Mouse (Mus musculus) limb, embryonic 13.5 days (tissue): ENCODE results near the gene Kif1a. TPM values are rescaled to one million over a fixed set of nuclear protein-coding genes. Genes with fewer than 3 reads are reported as not detected.

Source experiments
- ATAC-seq: fragments of 200-750 bp; cut with Nextera tagmentation; 2 replicates; pipeline ENCODE4 v1.8.0; 2017; ENCODE audit warnings: low read depth, moderate number of reproducible peaks, moderate TSS enrichment; ENCODE audit not compliant: low FRiP score
- H3K27ac ChIP-seq: fragments of 300-500 bp; sonication (generic); 2 replicates; pipeline ENCODE4 v1.5.1; 2015; ENCODE audit warnings: inconsistent platforms, mild to moderate bottlenecking, moderate library complexity
- H3K27me3 ChIP-seq: fragments of 300-500 bp; sonication (generic); 2 replicates; pipeline ENCODE4 v1.6.1; 2015; ENCODE audit warnings: mild to moderate bottlenecking, inconsistent platforms
- H3K36me3 ChIP-seq: fragments of 300-500 bp; sonication (generic); 2 replicates; pipeline ENCODE4 v1.6.1; 2015; ENCODE audit warnings: inconsistent platforms, mild to moderate bottlenecking, moderate library complexity
- H3K4me1 ChIP-seq: fragments of 300-500 bp; sonication (generic); 2 replicates; pipeline ENCODE4 v1.6.1; 2015; ENCODE audit warnings: inconsistent platforms
- H3K4me2 ChIP-seq: fragments of 300-500 bp; sonication (generic); replicated peaks from 2 replicates; pipeline ENCODE4 v1.6.1; 2015; ENCODE audit warnings: inconsistent platforms, mild to moderate bottlenecking, moderate library complexity
- H3K4me3 ChIP-seq: fragments of 300-500 bp; sonication (generic); 2 replicates; pipeline ENCODE4 v1.5.1; 2015; ENCODE audit warnings: moderate library complexity, mild to moderate bottlenecking, inconsistent platforms
- H3K9ac ChIP-seq: fragments of 300-500 bp; sonication (generic); 2 replicates; pipeline ENCODE4 v1.6.1; 2015; ENCODE audit warnings: mild to moderate bottlenecking, inconsistent platforms
- H3K9me3 ChIP-seq: fragments of 300-500 bp; sonication (generic); 2 replicates; pipeline ENCODE4 v1.6.1; 2016; ENCODE audit warnings: inconsistent platforms
- WGBS: fragments of 180-500 bp; shearing (Covaris S2); methylation state at CpG from one replicate; pipeline ENCODE4 v1.1.7; 2015; 5-methylcytosine and 5-hydroxymethylcytosine counted together
- polyA plus RNA-seq: library from polyadenylated mRNA; unstranded; fragments of >200 nt; fragmentation: Nextera tagmentation; extraction: Ambion mirVana; gene quantifications from 2 replicates; pipeline ENCODE4 v1.2.1, GENCODE M21; 2015

Kif1a gene
- 18.3 and 19.2 TPM in 2 replicates for polyA plus RNA-seq

DNA sequence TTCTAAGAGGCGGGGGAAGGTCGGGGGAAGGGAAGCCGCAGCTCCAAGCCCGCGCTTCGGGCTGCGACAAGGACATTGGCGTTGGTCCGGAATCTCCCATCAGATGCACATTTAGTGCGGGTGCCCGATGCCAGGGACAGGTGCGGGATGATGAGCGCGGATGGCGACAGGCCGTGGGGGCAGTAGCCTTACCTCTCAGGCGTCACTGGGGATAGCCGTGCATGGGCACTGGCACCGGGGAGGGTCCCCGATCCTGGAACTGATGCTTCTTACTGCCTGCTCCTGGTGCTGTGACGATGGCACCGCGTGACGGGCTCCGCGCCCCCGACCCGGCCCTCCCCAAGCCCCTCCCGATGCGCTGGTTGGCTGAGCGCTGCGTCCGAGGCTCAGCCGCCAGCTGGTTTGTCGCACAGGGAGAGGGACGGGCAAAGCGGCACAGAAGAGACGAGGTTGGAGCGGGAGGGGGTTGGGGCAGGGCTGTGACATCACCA lies at the start of gene Kif1a:
Kif1a (minus strand) TSS at position 381 of the 491 bp plus-strand sequence.
- WGBS, result 1% methylated on average over 39 of the region's 39 CpGs
- H3K27me3 ChIP-seq, result peaks cover 67% of the 10 kb centered on the region
- peak within 1 kb of the TSS; percentile 99 for H3K4me2 ChIP-seq
- peak within 1 kb of the TSS; percentile 65 for H3K9ac ChIP-seq
- H3K4me3 ChIP-seq, result peak within 1 kb of the TSS; percentile 58
- peaks cover 18% of the 10 kb centered on the region for H3K4me1 ChIP-seq
- no peaks in the 10 kb centered on the region for H3K36me3 ChIP-seq
- H3K27ac ChIP-seq, result no peak within 1 kb of the TSS
- H3K9me3 ChIP-seq, result no peaks in the 10 kb centered on the region
- peak; percentile 78 for ATAC-seq

DNA sequence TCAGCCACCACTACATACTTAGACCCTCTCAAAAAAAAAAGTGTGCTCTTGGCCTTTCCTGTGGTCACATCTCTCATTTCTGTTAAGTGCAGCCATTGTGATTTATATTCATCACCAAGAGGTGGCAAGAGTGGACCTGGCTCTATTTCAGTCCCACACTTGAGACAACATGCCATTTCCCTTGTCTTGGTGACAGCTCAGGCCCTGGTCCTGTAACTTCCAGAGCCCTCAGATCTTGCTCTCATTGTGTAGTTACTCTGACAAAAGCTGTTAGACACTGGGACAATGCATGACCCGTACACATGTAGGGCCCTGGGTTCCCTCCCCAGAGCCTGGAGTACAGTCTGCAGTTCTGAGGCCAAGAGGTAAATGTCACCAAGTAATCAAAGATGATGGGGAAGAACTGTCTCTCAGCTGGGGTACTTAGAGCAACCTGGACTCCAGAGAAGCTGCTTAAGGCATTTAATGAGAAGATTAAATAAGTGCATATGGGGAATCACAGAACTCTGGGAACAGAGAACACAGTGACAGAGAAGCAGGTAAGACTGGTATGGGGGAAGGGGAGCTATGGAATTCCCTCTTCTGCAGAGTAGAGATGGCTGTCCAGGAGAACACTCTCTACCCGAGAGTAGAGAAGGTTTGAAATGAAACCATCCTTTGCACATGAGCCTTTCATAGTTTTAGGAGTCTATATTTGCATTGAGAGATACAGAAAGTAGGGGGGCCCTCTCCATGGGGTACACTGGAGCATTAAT lies 49.3 kb upstream of the Kif1a start:
- H3K27ac ChIP-seq, result no peak overlapping the region
- H3K4me2 ChIP-seq, result no peak overlapping the region
- H3K4me1 ChIP-seq, result no peaks in the 10 kb centered on the region
- 66% methylated on average over 2 of the region's 2 CpGs for WGBS
- H3K36me3 ChIP-seq, result no peaks in the 10 kb centered on the region
- H3K27me3 ChIP-seq, result 0 out of 2 replicates have a peak, but pooled peaks cover 2% of the 10 kb centered on the region
- no peak overlapping the region for H3K9ac ChIP-seq
- no peak overlapping the region for H3K4me3 ChIP-seq
- H3K9me3 ChIP-seq, result no peaks in the 10 kb centered on the region
- ATAC-seq, result no peak

DNA sequence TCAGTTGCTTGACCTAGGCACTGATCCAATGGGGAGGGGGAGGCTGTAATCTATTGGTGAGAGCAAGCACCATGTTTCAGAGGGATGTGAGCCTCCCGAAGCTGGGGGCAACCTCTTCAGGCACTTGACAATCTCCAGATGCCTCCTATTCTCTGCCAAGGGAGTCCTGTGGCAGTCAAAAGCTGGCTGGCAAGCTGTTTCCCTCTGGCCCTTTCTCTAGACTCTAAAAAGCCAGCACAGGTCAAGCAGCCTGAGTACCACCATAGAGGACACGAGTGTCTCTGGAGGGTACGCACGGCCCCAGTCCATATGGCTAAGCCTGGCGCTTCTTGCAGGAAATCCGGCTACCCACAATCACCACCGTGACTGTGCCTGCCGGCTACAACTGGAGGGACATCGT lies 42.4 kb upstream of the Kif1a start:
- WGBS, result 77% methylated on average over 9 of the region's 9 CpGs
- Histone ChIP-seq H3K4me3 (no peak overlapping the region), H3K4me2 (no peak overlapping the region), H3K9ac (no peak overlapping the region), H3K36me3 (no peaks in the 10 kb centered on the region), H3K27me3 (0 out of 2 replicates have a peak, but pooled peaks cover 2% of the 10 kb centered on the region), H3K9me3 (no peaks in the 10 kb centered on the region), H3K27ac (no peak overlapping the region), H3K4me1 (no peaks in the 10 kb centered on the region)
- ATAC-seq, result no peak

DNA sequence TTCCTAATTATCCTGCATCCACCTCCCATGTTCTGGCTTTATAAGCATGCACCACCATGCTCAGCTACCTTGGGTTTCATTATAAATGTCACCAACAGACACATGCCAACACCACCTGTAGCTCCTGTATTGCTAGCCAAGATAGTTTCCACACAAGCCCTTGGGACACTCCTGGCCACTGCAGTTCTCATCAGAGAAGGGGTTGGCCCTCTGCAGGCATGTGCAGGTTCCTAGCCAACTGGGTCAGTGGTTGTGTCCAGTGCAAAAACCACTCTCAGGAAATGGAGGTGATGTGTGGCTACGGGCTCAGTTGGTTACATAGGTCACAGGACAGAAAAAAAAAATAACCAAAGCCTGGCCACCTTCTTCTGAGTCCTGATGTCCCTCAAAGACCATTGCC lies 41.1 kb upstream of the Kif1a start:
- WGBS, result 80% methylated on average over 1 of the region's 1 CpGs
- no peak for ATAC-seq
- Histone ChIP-seq H3K9ac (no peak overlapping the region), H3K4me1 (no peaks in the 10 kb centered on the region), H3K27ac (no peak overlapping the region), H3K9me3 (no peaks in the 10 kb centered on the region), H3K4me2 (no peak overlapping the region), H3K27me3 (no peaks in the 10 kb centered on the region), H3K36me3 (no peaks in the 10 kb centered on the region), H3K4me3 (no peak overlapping the region)

DNA sequence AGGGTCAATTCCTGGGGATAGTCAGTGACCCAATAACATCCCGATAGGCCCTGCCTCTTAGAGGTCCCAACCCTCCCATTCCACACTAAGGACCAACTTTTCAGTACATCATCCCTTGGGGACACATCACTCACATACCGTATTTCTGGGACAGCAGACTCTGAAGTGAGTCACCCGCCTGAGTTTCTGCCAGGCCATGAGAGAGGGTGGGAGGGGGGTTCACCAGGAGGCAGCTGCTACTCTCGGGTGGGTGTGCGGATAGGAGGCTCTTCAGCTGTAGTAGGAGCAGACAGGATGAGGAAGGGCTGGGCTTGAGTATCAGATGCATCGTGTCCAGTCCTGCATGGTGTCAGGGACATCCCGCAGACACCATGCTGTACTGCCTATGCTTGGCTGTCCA lies 38.0 kb upstream of the Kif1a start:
- H3K4me2 ChIP-seq, result no peak overlapping the region
- H3K27ac ChIP-seq, result no peak overlapping the region
- no peaks in the 10 kb centered on the region for H3K9me3 ChIP-seq
- no peaks in the 10 kb centered on the region for H3K4me1 ChIP-seq
- WGBS, result 82% methylated on average over 7 of the region's 7 CpGs
- no peaks in the 10 kb centered on the region for H3K27me3 ChIP-seq
- no peak overlapping the region for H3K4me3 ChIP-seq
- no peak overlapping the region for H3K9ac ChIP-seq
- H3K36me3 ChIP-seq, result no peaks in the 10 kb centered on the region
- ATAC-seq, result no peak

GRCm38 (mm10) chr1:93138534-93138933 lies 36.8 kb upstream of the Kif1a start:
- no peak overlapping the region for H3K4me3 ChIP-seq
- no peak for ATAC-seq
- H3K27me3 ChIP-seq, result no peaks in the 10 kb centered on the region
- no peaks in the 10 kb centered on the region for H3K36me3 ChIP-seq
- no peak overlapping the region for H3K9ac ChIP-seq
- H3K4me2 ChIP-seq, result no peak overlapping the region
- WGBS, result 80% methylated on average over 6 of the region's 6 CpGs
- H3K4me1 ChIP-seq, result no peaks in the 10 kb centered on the region
- no peaks in the 10 kb centered on the region for H3K9me3 ChIP-seq
- H3K27ac ChIP-seq, result no peak overlapping the region

DNA sequence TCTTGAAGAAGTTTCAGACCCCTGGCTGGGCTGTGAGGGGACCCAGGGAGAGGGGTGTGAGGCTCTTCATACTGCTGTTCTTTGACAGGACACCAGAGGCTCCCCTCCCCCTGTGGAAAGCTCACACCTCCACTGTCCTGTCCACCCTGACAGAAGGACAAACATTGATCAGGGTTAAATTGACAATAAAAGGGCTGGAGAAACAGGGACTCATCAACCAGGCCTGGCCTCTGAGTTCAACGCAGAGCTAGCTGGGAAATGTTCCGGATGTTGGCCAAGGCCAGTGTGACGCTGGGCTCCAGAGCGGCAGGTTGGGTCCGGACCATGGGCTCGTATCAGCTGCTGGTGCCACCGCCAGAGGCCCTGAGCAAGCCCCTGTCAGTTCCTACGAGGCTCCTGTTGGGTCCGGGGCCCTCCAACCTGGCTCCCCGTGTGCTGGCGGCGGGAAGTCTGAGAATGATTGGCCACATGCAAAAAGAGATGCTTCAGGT lies 33.3 kb upstream of the Kif1a start, which contains the start of gene Agxt:
Agxt (plus strand) TSS at position 205 of the 491 bp plus-strand sequence.
- H3K4me3 ChIP-seq, result no peak within 1 kb of the TSS
- H3K9ac ChIP-seq, result no peak within 1 kb of the TSS
- H3K27ac ChIP-seq, result no peak within 1 kb of the TSS
- H3K36me3 ChIP-seq, result no peaks in the 10 kb centered on the region
- no peaks in the 10 kb centered on the region for H3K9me3 ChIP-seq
- 0 out of 2 replicates have a peak, but pooled peaks cover 5% of the 10 kb centered on the region for H3K4me1 ChIP-seq
- no peak for ATAC-seq
- H3K4me2 ChIP-seq, result no peak within 1 kb of the TSS
- H3K27me3 ChIP-seq, result no peaks in the 10 kb centered on the region
- WGBS, result 81% methylated on average over 12 of the region's 12 CpGs

- Histone ChIP-seq H3K4me1 (peaks cover 11% of the 10 kb centered on the region; the same call in 1 of the 2 replicates), H3K4me2 (no peak overlapping the region), H3K27ac (no peak overlapping the region), H3K4me3 (no peak overlapping the region), H3K27me3 (no peaks in the 10 kb centered on the region), H3K9ac (no peak overlapping the region), H3K36me3 (no peaks in the 10 kb centered on the region), H3K9me3 (no peaks in the 10 kb centered on the region)
- ATAC-seq, result no peak
- 58% methylated on average over 8 of the region's 8 CpGs for WGBS
Measured at GRCm38 (mm10) chr1:93132676-93133075, 30.9 kb upstream of the Kif1a start.

- 67% methylated on average over 10 of the region's 10 CpGs for WGBS
- H3K4me2 ChIP-seq, result no peak overlapping the region
- no peak overlapping the region for H3K4me3 ChIP-seq
- H3K27ac ChIP-seq, result no peak overlapping the region
- H3K9ac ChIP-seq, result no peak overlapping the region
- ATAC-seq, result no peak
- H3K27me3 ChIP-seq, result no peaks in the 10 kb centered on the region
- H3K36me3 ChIP-seq, result no peaks in the 10 kb centered on the region
- no peaks in the 10 kb centered on the region for H3K9me3 ChIP-seq
- peaks cover 11% of the 10 kb centered on the region; the same call in 1 of the 2 replicates for H3K4me1 ChIP-seq
Measured at GRCm38 (mm10) chr1:93130242-93130983, 28.7 kb upstream of the Kif1a start.

DNA sequence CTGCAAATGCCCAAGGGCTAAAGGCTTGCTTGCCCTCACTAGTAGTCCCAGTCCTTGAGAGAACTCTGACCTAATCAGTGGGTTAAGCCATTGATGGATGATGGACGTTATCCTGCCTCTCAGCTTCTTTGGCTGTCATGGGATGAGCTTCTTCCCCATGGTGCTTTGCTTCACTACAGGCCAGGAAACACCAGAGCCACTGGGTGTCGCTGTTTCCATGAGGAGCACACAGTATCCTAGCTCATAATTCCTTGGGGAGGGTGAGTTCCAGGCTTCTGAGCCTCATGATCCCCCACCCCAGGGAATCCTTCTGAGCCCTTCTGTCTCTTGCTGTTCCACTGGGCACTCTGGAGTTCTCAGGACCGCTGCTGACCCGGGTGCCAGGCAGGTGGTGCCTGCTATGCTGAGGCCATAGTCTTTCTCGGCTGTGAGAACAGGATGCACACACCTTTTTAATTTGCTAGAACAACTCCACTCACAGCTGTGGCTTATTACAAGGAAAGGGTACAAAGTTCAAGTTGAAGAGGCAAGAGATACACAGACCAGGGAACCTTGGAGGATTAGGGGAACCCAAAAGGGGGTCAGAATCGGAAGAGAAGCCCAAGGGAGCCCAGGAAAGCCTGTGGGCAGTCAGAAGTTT lies 27.1 kb upstream of the Kif1a start:
- Histone ChIP-seq H3K4me2 (0 out of 2 replicates have a peak overlapping the region, but pooled peaks have one; percentile 25), H3K36me3 (no peaks in the 10 kb centered on the region), H3K27ac (no peak overlapping the region), H3K4me3 (no peak overlapping the region), H3K4me1 (peaks cover 17% of the 10 kb centered on the region), H3K9me3 (no peaks in the 10 kb centered on the region), H3K27me3 (no peaks in the 10 kb centered on the region), H3K9ac (0 out of 2 replicates have a peak overlapping the region, but pooled peaks have one; percentile 31)
- ATAC-seq, result peak; percentile 58; the same call in 1 of the 2 replicates
- 12% methylated on average over 6 of the region's 6 CpGs for WGBS

- no peak overlapping the region for H3K27ac ChIP-seq
- no peaks in the 10 kb centered on the region for H3K9me3 ChIP-seq
- peaks cover 21% of the 10 kb centered on the region for H3K4me1 ChIP-seq
- no peak overlapping the region for H3K4me3 ChIP-seq
- no peak overlapping the region for H3K4me2 ChIP-seq
- 73% methylated on average over 8 of the region's 8 CpGs for WGBS
- ATAC-seq, result no peak
- H3K36me3 ChIP-seq, result no peaks in the 10 kb centered on the region
- H3K27me3 ChIP-seq, result no peaks in the 10 kb centered on the region
- H3K9ac ChIP-seq, result no peak overlapping the region
Measured at GRCm38 (mm10) chr1:93128209-93128608, 26.5 kb upstream of the Kif1a start.
